Mouse (Mus musculus) lung, adult 18-20 months (tissue): ENCODE data around the gene Rpl29.
A peak's percentile ranks its signal among the peaks of the same experiment; 100 is the strongest.

ENCODE experiments used
- DNase-seq, 2 experiments: peaks; one replicate each; pipeline ENCODE4 v3.0.0; 2022; ENCODE audit warnings: mixed read lengths in 2 of 2

Gene Rpl29

GRCm38 (mm10) chr9:106429221-106430014 is at the start of gene Rpl29:
Gene Rpl29, plus strand, starts transcription at chr9:106429454.
- DNase-seq, result peak; percentile 94 to 95

DNA sequence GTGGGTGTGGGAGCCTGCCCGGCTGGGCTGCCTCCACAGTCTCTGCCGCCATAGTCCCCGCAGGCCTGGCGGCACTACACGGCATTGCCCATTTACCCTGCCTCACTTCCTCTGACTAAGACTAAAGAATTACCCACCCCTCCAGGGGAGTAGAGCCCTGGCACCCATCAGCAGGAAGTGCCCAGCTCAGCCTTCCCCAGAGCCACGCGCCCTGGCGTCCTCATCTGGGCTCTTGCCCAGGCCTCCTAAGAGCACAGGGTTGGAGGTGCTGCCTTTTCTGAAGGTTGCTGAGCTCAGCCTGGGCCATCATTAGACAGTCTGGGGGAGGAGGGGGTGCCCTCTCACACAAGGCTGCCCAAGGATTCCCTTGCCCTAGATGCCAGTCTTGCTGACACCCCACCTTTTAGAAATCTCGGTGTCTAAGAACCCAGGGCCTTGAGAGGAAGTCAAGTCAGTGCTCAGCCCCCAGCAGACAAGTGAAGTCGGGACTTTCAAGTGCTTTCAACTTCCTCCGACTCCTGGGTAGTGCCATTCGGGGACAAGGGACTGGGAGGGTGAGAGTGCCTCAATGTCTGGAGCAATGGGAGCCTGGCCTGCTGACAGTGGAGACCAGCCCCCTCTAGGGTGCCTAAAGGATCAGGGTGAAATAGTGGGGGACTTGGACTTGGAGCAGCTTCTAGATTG is 42.9 kb upstream of the Rpl29 start:
- no peak for DNase-seq

DNA sequence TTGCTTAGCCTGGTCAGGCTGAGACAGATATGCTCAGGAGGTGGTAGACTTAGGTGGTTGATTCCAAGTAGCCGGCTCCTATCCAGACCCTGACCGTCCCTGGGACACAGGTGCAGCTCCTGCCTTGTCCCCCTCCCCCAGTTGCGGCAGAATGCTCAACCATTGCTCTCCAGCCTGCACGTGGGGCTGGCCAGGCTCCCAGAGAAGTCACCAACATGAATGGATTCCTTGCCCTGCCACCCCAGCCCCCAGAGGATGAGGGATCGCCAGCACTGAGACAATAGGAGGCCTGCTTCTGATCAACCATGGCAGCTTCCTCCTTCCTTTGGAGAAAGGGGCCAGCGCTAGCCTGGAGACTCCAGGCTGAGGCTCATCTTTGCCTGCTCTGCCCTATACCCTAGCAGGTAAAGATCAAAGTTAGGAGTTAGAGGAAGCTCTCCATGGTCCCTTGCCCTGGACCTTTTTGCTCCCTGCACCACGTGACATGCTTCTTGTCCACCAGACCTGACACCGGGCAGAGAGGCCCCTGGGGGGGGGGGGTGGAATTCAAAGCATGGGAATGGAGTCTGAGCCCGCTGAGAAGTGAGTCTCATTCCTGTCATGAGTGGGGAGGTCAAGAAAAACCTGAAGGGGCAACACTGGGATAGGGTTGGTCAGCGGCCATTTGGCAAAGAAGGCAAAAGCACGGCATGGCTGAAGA is 36.3 kb upstream of the Rpl29 start:
- no peak for DNase-seq

DNA sequence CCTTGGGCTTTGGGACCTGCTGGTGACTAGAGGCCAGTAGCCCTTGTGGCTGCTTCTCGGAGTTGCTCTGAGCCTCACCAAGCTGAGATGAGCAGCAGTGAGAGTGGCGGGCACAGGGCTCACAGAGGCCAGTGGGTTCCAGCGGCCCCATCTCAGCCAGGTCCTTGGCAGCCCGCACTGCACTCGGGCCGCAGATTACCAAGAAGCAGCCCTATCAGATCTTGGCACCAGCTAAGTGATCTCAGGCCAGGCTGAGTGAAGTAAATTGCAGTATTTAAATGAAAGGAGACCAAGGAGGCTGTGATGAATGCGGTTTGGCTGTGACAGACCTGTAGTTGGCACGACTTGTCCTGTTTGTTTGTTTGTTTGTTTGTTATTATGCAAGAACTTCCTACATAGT is 35.7 kb upstream of the Rpl29 start:
- DNase-seq, result no peak

DNA sequence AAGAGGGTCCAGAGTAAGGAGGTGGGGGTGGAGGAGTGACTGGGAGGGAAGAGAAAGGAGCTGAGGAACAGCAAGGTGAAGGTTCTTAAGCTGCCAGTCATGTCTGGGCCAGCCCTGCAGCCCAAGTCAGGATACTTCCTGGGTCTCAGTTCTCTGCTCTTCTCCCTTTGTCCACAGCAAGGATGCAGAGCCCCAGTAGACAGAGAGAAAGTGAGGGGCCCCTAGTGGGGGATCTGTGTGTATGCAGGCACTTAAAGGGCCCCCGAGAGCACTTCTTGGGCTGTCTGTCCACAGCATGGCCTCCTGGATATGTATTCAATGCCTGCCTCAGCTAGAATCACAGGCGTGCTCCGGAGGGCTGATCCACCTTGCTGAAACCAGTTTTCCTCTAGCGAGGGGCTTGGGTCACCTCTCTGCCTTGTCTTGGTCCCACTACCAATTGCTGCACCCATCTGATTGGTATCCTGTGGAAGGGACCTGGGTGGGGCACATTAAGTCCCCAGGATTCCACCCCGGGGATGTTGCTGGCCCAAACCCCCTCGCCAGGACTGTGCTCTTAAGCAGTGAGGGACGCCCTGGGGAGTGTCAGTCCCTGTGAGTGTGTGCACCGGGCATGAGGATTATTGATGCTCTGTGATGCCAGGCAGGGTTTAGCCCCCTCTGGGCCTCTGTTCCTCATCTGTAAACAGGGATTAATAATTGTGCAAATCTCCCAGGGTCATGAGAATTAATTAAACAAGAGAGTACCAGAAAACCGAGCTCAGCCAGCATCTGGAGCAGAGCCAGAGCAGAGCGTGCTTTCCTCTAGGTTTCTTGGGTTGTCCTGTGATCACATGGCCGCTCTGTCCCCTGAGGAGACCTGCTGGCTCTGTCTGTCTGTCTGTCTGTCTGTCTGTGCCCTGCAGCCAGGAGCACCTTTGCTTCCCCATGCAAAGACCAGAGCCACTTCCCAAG is 34.3 kb upstream of the Rpl29 start:
- DNase-seq, result no peak

DNA sequence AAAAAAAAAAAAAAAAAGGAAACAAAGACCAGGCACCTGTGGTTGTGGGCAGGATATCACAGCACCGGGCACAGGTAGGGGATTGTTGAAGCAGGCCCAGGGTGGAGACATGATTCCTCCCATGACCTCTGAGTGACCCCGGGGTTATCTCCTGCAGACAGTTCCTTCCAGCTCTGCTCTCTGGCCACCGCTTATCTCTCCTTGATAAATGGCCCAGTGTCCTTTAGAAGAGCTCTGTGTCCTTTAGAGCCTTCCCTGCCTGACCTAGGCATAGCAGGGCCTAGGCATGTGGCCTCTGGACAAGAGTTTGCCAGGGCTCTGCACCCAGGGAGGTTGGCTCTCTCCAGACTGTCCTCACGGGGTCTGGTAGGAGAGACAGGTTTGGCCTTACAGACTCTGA is 31.5 kb upstream of the Rpl29 start:
- DNase-seq, result no peak

GRCm38 (mm10) chr9:106398667-106399311 is 30.5 kb upstream of the Rpl29 start:
- no peak for DNase-seq

DNA sequence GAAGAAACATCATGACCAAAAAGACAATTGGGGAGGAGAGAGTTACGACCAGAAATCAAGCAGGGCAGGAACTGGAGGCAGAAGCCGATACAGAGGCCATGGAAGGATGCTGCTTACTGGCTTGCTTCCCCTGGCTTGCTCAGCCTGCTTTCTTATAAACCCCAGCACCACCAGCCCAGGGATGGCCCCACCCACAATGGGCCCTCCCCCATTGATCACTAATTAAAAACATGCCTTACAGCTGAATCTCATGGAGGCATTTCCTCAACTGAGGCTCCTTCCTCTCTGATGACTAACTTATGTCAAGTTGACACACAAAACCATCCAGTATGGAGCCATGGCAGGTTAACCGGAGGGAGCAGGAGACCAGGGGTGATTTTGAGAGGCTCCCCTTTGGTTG is 29.4 kb upstream of the Rpl29 start:
- no peak for DNase-seq

GRCm38 (mm10) chr9:106402149-106402548 is 27.1 kb upstream of the Rpl29 start:
- no peak for DNase-seq

GRCm38 (mm10) chr9:106402607-106403375 is 26.5 kb upstream of the Rpl29 start:
- no peak for DNase-seq

GRCm38 (mm10) chr9:106405275-106405674 is 24.0 kb upstream of the Rpl29 start:
- DNase-seq, result peak; percentile 56 to 71

DNA sequence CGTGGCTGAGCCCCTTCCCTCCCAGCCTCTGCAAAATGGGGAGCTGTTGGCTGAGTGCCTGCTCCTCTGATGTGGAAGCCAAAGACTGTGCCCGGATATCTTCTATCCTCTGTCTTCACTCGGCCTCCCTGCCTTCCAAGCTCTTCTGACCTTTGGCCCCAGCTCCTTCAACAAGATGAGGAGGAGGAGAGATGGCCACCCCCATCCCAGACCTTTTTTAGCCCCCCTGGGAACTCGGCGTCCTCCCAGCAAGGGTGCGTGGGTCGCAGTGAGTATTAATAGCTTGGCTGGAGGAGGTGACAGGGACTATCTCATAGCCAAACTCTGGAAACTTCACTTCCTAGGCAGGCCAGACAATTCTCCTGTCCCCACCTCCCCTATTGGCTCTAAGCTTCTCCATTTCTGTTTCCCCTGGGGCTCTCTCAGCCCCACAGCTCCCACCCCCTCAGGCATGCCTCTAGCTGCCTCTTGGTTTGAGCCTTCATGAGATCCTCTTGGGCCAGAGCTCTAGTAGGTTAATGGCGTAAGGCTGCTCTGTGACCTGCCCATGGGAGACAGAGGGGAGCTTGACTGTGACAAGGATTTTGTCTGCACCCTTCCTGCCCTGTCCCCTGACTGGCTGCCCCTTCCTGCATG is 22.7 kb upstream of the Rpl29 start:
- DNase-seq, result peak; percentile 37 to 56

DNA sequence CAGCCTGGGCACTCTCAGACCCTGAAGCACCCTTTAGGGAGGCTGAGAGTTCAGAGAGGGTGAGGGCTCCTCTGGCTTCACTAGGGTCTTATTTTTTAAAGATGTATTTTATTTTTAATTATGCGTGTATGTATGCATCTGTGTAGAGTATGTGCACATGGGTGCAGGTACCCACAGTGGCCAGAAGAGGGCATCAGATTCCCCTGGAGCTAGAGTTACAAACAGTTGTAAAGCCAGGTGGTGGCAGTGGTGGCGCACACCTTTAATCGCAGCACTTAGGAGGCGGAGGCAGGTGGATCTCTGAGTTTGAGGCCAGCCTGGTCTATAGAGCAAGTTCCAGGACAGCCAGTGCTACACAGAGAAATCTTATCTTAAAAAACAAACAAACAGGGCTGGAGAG is 20.2 kb upstream of the Rpl29 start:
- DNase-seq, result no peak

DNA sequence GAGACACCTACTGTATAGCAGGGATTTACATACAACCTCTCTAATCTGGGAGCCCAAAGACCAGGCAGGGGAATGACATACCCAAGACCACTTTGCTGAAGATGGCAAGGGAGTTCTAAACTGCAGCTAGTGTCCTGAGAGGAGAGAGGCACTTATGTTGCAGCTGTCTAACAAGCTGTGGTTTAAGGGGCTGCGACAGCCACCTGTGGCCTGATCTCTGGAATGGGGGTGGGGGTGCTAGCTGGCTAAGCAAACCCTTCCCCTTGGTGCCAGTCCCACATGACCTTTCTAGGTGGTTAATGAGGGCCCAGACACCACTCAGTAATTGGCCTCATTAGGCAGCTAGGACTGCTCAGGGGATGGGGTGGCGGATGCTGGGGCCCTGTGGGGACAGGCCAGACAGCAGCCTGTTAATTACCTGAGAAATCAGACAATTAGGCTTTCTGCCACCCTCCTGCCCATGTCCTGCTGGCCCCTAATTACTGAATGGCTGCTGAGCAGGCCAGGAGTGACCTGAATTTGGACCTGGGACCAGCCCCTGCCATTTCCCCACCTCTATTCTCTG is 19.1 kb upstream of the Rpl29 start:
- DNase-seq, result no peak

- no peak for DNase-seq
These were observed 18.1 kb upstream of the Rpl29 start for GRCm38 (mm10) chr9:106411091-106411594.

- no peak for DNase-seq
These were observed 17.5 kb upstream of the Rpl29 start for GRCm38 (mm10) chr9:106411729-106412128.

GRCm38 (mm10) chr9:106412210-106412609 is 17.0 kb upstream of the Rpl29 start:
- no peak for DNase-seq

GRCm38 (mm10) chr9:106413606-106414005 is 15.6 kb upstream of the Rpl29 start:
- DNase-seq, result no peak

DNA sequence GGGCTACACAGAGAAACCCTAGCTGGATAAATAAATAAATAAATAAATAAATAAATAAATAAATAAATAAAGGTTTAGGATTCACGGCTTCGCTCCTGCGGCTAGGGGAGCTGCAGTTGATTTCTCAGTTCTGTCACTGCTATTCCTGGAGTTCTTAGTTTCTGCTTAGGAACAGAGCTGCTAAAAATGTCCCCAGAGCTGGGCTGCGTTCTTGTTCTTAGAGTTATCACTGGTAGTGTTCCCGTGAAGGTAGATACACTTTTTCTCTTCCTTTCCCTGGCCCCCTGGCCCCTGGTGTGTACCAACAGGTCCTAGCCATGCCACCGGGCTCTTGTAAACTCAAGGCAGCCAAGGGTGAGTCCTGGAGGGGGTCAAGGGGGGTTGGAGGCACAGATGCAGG is 12.4 kb upstream of the Rpl29 start:
- DNase-seq, result no peak
